Mouse (Mus musculus) C2C12 (cell line): ENCODE data around the gene Pnisr.

ENCODE experiments used
- CEBPB ChIP-seq: IDR thresholded peaks from one replicate; pipeline ENCODE4 v1.6.1; 2011; ENCODE audit warnings: low read depth, mild to moderate bottlenecking, control low read depth, moderate library complexity
- CTCF ChIP-seq: IDR thresholded peaks from one replicate; pipeline ENCODE4 v1.5.1; 2011; ENCODE audit not compliant: control insufficient read depth, insufficient read depth, insufficient read length
- FOSL1 ChIP-seq: IDR thresholded peaks from one replicate; pipeline ENCODE4 v1.8.0; 2011; ENCODE audit warnings: mild to moderate bottlenecking, low read length; ENCODE audit not compliant: poor library complexity, insufficient read depth, severe bottlenecking
- MAX ChIP-seq: IDR thresholded peaks from one replicate; pipeline ENCODE4 v1.6.1; 2011; ENCODE audit warnings: mild to moderate bottlenecking, control low read depth
- MYOD1 ChIP-seq: IDR thresholded peaks from one replicate; pipeline ENCODE4 v1.6.1; 2011; ENCODE audit warnings: low read depth; ENCODE audit not compliant: control insufficient read depth, insufficient read length
- MYOG ChIP-seq: IDR thresholded peaks from one replicate; pipeline ENCODE4 v1.6.1; 2011; ENCODE audit not compliant: control insufficient read depth, insufficient read length; ENCODE audit errors: extremely low read depth
- USF1 ChIP-seq: IDR thresholded peaks from one replicate; pipeline ENCODE4 v1.6.1; 2011; ENCODE audit warnings: low read depth, mild to moderate bottlenecking, control low read depth, moderate library complexity

GRCm38 (mm10) chr4:21801013-21801412 is 46.4 kb upstream of the Pnisr start:
- TF ChIP-seq CTCF (no peak), MYOG (no peak), USF1 (no peak), CEBPB (no peak), MYOD1 (no peak), MAX (no peak), FOSL1 (no peak)
